Mouse (Mus musculus) CH12F3 (cell line): Measurements from ENCODE around the gene Cmas.

ENCODE experiments used
- in situ Hi-C: fragments of 300-500 bp; cut with MboI; formaldehyde crosslinking; loops from 2 replicates; pipeline ENCODE4 v1.14.3; 2020; ENCODE audit warnings: low sequenced_read_pairs

Gene Cmas

GRCm38 (mm10) chr6:142751365-142751764 is 5.1 kb upstream of the Cmas start:
- in situ Hi-C loops: no loop called here

- in situ Hi-C loops: no loop called here
Observed at GRCm38 (mm10) chr6:142752331-142753246, 3.9 kb upstream of the Cmas start.

- in situ Hi-C loops: no loop called here
Observed at GRCm38 (mm10) chr6:142757334-142757965, 964 bp downstream of the Cmas start.

GRCm38 (mm10) chr6:142757976-142758375 is 1.5 kb downstream of the Cmas start:
- in situ Hi-C loops: no loop called here

- in situ Hi-C loops: no loop called here
Observed at GRCm38 (mm10) chr6:142758562-142758961, 2.1 kb downstream of the Cmas start.

GRCm38 (mm10) chr6:142759633-142760032 is 3.1 kb downstream of the Cmas start:
- in situ Hi-C loops: no loop called here

GRCm38 (mm10) chr6:142764933-142765332 is 8.4 kb downstream of the Cmas start:
- in situ Hi-C loops: no loop called here

GRCm38 (mm10) chr6:142767305-142767704 is 10.8 kb downstream of the Cmas start:
- in situ Hi-C loops: no loop called here

GRCm38 (mm10) chr6:142769896-142770295 is 13.4 kb downstream of the Cmas start:
- in situ Hi-C loops: no loop called here

- in situ Hi-C loops: no loop called here
Observed at GRCm38 (mm10) chr6:142771643-142772042, 15.2 kb downstream of the Cmas start.

- in situ Hi-C loops: no loop called here
Observed at GRCm38 (mm10) chr6:142773566-142773965, 17.1 kb downstream of the Cmas start.

GRCm38 (mm10) chr6:142776935-142777334 is 20.4 kb downstream of the Cmas start:
- in situ Hi-C loops: no loop called here

- in situ Hi-C loops: no loop called here
Observed at GRCm38 (mm10) chr6:142779045-142779811, 22.7 kb downstream of the Cmas start.

- in situ Hi-C loops: no loop called here
Observed at GRCm38 (mm10) chr6:142779812-142780573, 23.5 kb downstream of the Cmas start.

- in situ Hi-C loops: no loop called here
Observed at GRCm38 (mm10) chr6:142780574-142781033, 24.1 kb downstream of the Cmas start.

- in situ Hi-C loops: no loop called here
Observed at GRCm38 (mm10) chr6:142781286-142781685, 24.8 kb downstream of the Cmas start.

GRCm38 (mm10) chr6:142785343-142785742 is 28.9 kb downstream of the Cmas start:
- in situ Hi-C loops: no loop called here

- in situ Hi-C loops: no loop called here
Observed at GRCm38 (mm10) chr6:142786106-142786505, 29.6 kb downstream of the Cmas start.

GRCm38 (mm10) chr6:142788042-142788987 is 31.8 kb downstream of the Cmas start:
- in situ Hi-C loops: no loop called here
